Mouse (Mus musculus) MEL (cell line): ENCODE data around the gene Frrs1. TPM values are rescaled to one million over a fixed set of nuclear protein-coding genes. Genes with fewer than 3 reads are reported as not detected.

ENCODE experiments used
- DNase-seq: peaks from one replicate; pipeline ENCODE4 v3.0.0; 2011; ENCODE audit warnings: low read depth, low spot score
- H3K27ac ChIP-seq: 2 replicates; pipeline ENCODE4 v1.5.1; 2012; ENCODE audit warnings: low read depth, mild to moderate bottlenecking, control low read depth, low read length, moderate library complexity; ENCODE audit not compliant: control insufficient read depth
- H3K27me3 ChIP-seq, 2 experiments: fragments of 150-350 bp in 1 of 2; sonication (generic) in 1 of 2; 2 replicates each; pipeline ENCODE4 v1.6.1; 2012; ENCODE audit warnings: low read length in 2 of 2, mild to moderate bottlenecking in 2 of 2, improper control_type of control experiment in 1 of 2, moderate library complexity in 1 of 2; ENCODE audit not compliant: insufficient read depth in 2 of 2, control insufficient read depth in 1 of 2
- H3K36me3 ChIP-seq, 2 experiments: 2 replicates each; pipeline ENCODE4 v1.6.1; 2012 to 2014; ENCODE audit warnings: low read length in 2 of 2, improper control_type of control experiment in 1 of 2, inconsistent platforms in 1 of 2, mild to moderate bottlenecking in 1 of 2; ENCODE audit not compliant: insufficient read depth in 2 of 2, control insufficient read depth in 1 of 2
- H3K4me1 ChIP-seq, 2 experiments: fragments of 150-350 bp in 1 of 2; sonication (generic) in 1 of 2; 2 replicates each; pipeline ENCODE4 v1.6.1; 2012; ENCODE audit warnings: low read length in 2 of 2, improper control_type of control experiment in 1 of 2, mild to moderate bottlenecking in 1 of 2; ENCODE audit not compliant: insufficient read depth in 2 of 2, control insufficient read depth in 1 of 2
- H3K4me3 ChIP-seq, 2 experiments: fragments of 150-350 bp in 1 of 2; sonication (generic) in 1 of 2; 2 replicates each; pipeline ENCODE4 v1.5.1; 2012; ENCODE audit warnings: low read depth in 2 of 2, low read length in 2 of 2, mild to moderate bottlenecking in 2 of 2, moderate library complexity in 2 of 2, control low read depth in 1 of 2, improper control_type of control experiment in 1 of 2; ENCODE audit not compliant: control insufficient read depth in 1 of 2, insufficient read depth in 1 of 2
- H3K79me2 ChIP-seq: 2 replicates; pipeline ENCODE4 v1.6.1; 2012; ENCODE audit warnings: mild to moderate bottlenecking, low read length, moderate library complexity; ENCODE audit not compliant: control insufficient read depth, poor library complexity, insufficient read depth
- H3K9ac ChIP-seq: 2 replicates; pipeline ENCODE4 v1.6.1; 2012; ENCODE audit warnings: low read depth, mild to moderate bottlenecking, control low read depth, low read length, moderate library complexity; ENCODE audit not compliant: control insufficient read depth, poor library complexity, severe bottlenecking
- H3K9me3 ChIP-seq: fragments of 150-350 bp; sonication (generic); replicated peaks from 2 replicates; pipeline ENCODE4 v1.6.1; 2012; ENCODE audit warnings: mild to moderate bottlenecking, low read length, improper control_type of control experiment, moderate library complexity; ENCODE audit not compliant: insufficient read depth
- CHD1 ChIP-seq: IDR thresholded peaks from 2 replicates; pipeline ENCODE4 v1.6.1; 2012; ENCODE audit warnings: low read depth, mild to moderate bottlenecking, inconsistent platforms, low read length, improper control_type of control experiment
- CTCF ChIP-seq, 3 experiments: IDR thresholded peaks in 2 of 3; conservative IDR thresholded peaks in 1 of 3; 2 replicates each; pipeline ENCODE4 v1.5.1; 2011 to 2012; ENCODE audit warnings: low read length in 3 of 3, low read depth in 2 of 3, mild to moderate bottlenecking in 2 of 3, improper control_type of control experiment in 1 of 3, inconsistent platforms in 1 of 3, mixed read lengths in 1 of 3, moderate library complexity in 1 of 3; ENCODE audit not compliant: control insufficient read depth in 1 of 3, insufficient read depth in 1 of 3, poor library complexity in 1 of 3, severe bottlenecking in 1 of 3
- E2F4 ChIP-seq: IDR thresholded peaks from 2 replicates; pipeline ENCODE4 v1.6.1; 2011; ENCODE audit warnings: low read depth, low read length, improper control_type of control experiment, borderline replicate concordance
- MAX ChIP-seq: IDR thresholded peaks from 2 replicates; pipeline ENCODE4 v1.6.1; 2011; ENCODE audit warnings: low read length, improper control_type of control experiment
- MAZ ChIP-seq: IDR thresholded peaks from 2 replicates; pipeline ENCODE4 v1.6.1; 2012; ENCODE audit warnings: low read depth, mild to moderate bottlenecking, inconsistent platforms, low read length, improper control_type of control experiment
- MYC ChIP-seq: IDR thresholded peaks from 2 replicates; pipeline ENCODE4 v1.6.1; 2011; ENCODE audit warnings: low read depth, mild to moderate bottlenecking, low read length, improper control_type of control experiment, moderate library complexity
- NELFE ChIP-seq: IDR thresholded peaks from 2 replicates; pipeline ENCODE4 v1.6.1; 2011; ENCODE audit warnings: low read depth, low read length, improper control_type of control experiment
- POLR2A ChIP-seq, 2 experiments: IDR thresholded peaks; 2 replicates each; pipeline ENCODE4 v1.6.1; 2011 to 2012; ENCODE audit warnings: low read length in 2 of 2, mild to moderate bottlenecking in 2 of 2, control low read depth in 1 of 2, improper control_type of control experiment in 1 of 2, low read depth in 1 of 2, moderate library complexity in 1 of 2; ENCODE audit not compliant: control insufficient read depth in 1 of 2, insufficient read depth in 1 of 2, poor library complexity in 1 of 2
- TAL1 ChIP-seq: IDR thresholded peaks from 2 replicates; pipeline ENCODE4 v1.6.1; 2012; ENCODE audit warnings: mild to moderate bottlenecking, inconsistent platforms, low read length, moderate library complexity, mixed read lengths
- TBP ChIP-seq: IDR thresholded peaks from 2 replicates; pipeline ENCODE4 v1.8.0; 2011; ENCODE audit warnings: low read depth, low read length, improper control_type of control experiment
- TCF12 ChIP-seq: IDR thresholded peaks from 2 replicates; pipeline ENCODE4 v1.6.1; 2014; ENCODE audit warnings: low read depth, mild to moderate bottlenecking, inconsistent platforms, low read length, improper control_type of control experiment, moderate library complexity
- USF1 ChIP-seq: IDR thresholded peaks from 2 replicates; pipeline ENCODE4 v1.6.1; 2014; ENCODE audit warnings: low read depth, mild to moderate bottlenecking, inconsistent platforms, low read length, improper control_type of control experiment, moderate library complexity
- USF2 ChIP-seq, 2 experiments: IDR thresholded peaks; 2 replicates each; pipeline ENCODE4 v1.6.1; 2011 to 2012; ENCODE audit warnings: improper control_type of control experiment in 2 of 2, low read length in 2 of 2, borderline replicate concordance in 1 of 2, inconsistent platforms in 1 of 2, low read depth in 1 of 2, mild to moderate bottlenecking in 1 of 2; ENCODE audit not compliant: insufficient read depth in 1 of 2
- polyA plus RNA-seq, 2 experiments: library from polyadenylated mRNA; stranded (reverse) in 1 of 2; unstranded in 1 of 2; fragments of >175 nt in 1 of 2; fragments of >200 nt in 1 of 2; gene quantifications; 2 replicates each; pipeline versions ENCODE4 v1.2.1 to v1.2.4; 2012; ENCODE audit warnings: low replicate concordance in 2 of 2, low read depth in 1 of 2; ENCODE audit not compliant: insufficient read length in 2 of 2, insufficient read depth in 1 of 2, missing spikeins in 1 of 2
- total RNA-seq: library from RNA; depleted of rRNA; stranded (reverse); fragments of 300-350 nt; gene quantifications from 2 replicates; pipeline ENCODE4 v1.2.3, GENCODE M21; 2012

Frrs1 gene
- total and polyA plus RNA-seq, 3 experiments: 78.5 to 625 (median 84.6) TPM

DNA sequence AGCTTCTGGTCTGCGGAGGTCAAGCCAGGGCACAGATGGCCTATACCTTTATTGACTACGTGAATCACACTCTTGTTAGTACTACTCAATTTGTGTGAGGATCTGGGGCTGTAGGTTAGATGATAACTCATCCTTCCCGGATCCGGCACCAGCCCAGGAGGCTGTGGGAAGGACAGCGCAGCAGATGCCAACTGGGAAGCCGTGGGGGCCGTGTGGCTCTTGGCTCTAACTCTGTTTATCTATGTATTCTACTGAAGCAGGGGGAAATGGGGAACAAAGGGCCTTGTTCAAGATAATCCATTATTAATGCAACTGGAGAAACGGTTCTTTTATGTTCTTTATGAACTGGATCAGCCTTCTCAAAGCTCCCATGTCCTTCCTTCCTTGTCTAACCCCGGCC is 47.3 kb downstream of the Frrs1 start:
- Histone ChIP-seq H3K9ac (no peak overlapping the region), H3K79me2 (no peaks in the 10 kb centered on the region), H3K4me1 (no peaks in the 10 kb centered on the region), H3K9me3 (no peaks in the 10 kb centered on the region), H3K27me3 (no peaks in the 10 kb centered on the region), H3K27ac (no peak overlapping the region), H3K4me3 (no peak overlapping the region), H3K36me3 (peaks cover 0 to 25% of the 10 kb centered on the region in 2 experiments; a peak in 2 of 4 replicates)
- no peak for DNase-seq
- TF ChIP-seq NELFE: no peak

DNA sequence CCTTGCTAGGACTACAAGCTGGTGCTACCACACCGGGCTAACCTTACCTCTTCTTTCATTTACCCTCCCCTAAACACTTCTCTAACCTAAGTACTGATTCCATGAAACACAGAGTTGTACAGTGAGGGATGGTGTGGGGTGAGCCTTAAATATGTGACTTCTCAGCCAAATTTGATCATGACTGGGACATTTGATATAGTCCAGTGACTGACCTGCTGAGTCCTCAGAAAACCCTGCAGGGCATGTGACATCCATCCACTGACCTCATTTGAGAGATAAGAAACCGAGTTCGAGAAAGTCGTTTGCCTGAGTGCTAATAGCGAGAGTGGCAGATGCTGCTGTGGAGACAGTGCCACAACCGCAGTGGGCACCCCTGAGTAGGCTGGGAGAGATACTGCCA is 55.1 kb downstream of the Frrs1 start:
- no peaks in the 10 kb centered on the region for H3K4me1 ChIP-seq
- no peaks in the 10 kb centered on the region for H3K36me3 ChIP-seq
- no peak overlapping the region for H3K4me3 ChIP-seq
- H3K9ac ChIP-seq: no peak overlapping the region
- no peaks in the 10 kb centered on the region for H3K9me3 ChIP-seq
- H3K27me3 ChIP-seq: no peaks in the 10 kb centered on the region; a peak in 1 of 4 replicates
- DNase-seq: no peak
- H3K27ac ChIP-seq: no peak overlapping the region
- no peak for TF ChIP-seq CTCF (IDR thresholded peaks at IDR 0.05 in 2 of 3, conservative IDR thresholded peaks at IDR 0.05 in 1 of 3; ENCODE audit: control insufficient read depth in 1 of 3, insufficient read depth in 1 of 3, low read depth in 2 of 3, low read length in 3 of 3, poor library complexity in 1 of 3, severe bottlenecking in 1 of 3)
- 0 out of 2 replicates have a peak, but pooled peaks have one; percentile 23 for TF ChIP-seq USF1
- TF ChIP-seq MAX: no peak
- no peak for TF ChIP-seq POLR2A (IDR thresholded peaks at IDR 0.05; ENCODE audit: control insufficient read depth in 1 of 2, insufficient read depth in 1 of 2, low read depth in 1 of 2, low read length in 2 of 2, poor library complexity in 1 of 2)
- TF ChIP-seq CHD1: no peak
- no peaks in the 10 kb centered on the region for H3K79me2 ChIP-seq

DNA sequence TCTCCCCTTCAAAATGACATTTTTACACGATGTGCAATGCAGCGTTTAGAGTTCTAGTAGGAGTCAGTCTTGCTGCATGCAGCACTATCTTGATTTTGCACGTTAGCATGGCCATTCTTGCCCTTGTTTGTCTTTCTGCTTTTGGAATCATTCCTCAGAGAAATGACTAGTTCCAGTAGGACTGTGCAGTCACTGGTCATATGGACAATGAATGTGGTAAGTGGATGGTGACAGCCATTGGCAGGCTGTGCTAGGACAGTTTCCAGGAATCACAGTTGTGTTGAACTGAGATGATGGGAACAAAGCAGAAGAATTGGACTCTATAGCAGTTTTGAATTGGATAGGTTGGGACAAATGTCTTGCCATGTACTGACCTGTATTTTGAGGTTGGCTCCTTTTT is 55.7 kb downstream of the Frrs1 start:
- Histone ChIP-seq H3K27ac (no peak overlapping the region), H3K4me1 (no peaks in the 10 kb centered on the region), H3K9me3 (no peaks in the 10 kb centered on the region)
- DNase-seq: no peak
- no peak for TF ChIP-seq E2F4
- no peak for TF ChIP-seq TAL1
- TF ChIP-seq USF1: no peak
- TF ChIP-seq MYC: no peak
- TF ChIP-seq MAZ: no peak
- TF ChIP-seq TBP: no peak
- TF ChIP-seq TCF12: no peak
- TF ChIP-seq USF2 (IDR thresholded peaks at IDR 0.05; ENCODE audit: borderline replicate concordance in 1 of 2, insufficient read depth in 1 of 2, low read depth in 1 of 2, low read length in 2 of 2): no peak
- TF ChIP-seq, all 39 proteins: peak for 0
- Histone ChIP-seq H3K36me3 (no peaks in the 10 kb centered on the region), H3K27me3 (no peaks in the 10 kb centered on the region; a peak in 1 of 4 replicates), H3K4me3 (no peak overlapping the region), H3K79me2 (no peaks in the 10 kb centered on the region), H3K9ac (no peak overlapping the region)
